Mouse (Mus musculus) CH12.LX (cell line): Measurements from ENCODE around the gene Ier3. TPM values are rescaled to one million over a fixed set of nuclear protein-coding genes. Genes with fewer than 3 reads are reported as not detected.

Source experiments
- DNase-seq: peaks from one replicate; pipeline ENCODE4 v3.0.0-alpha.2; 2013; ENCODE audit errors: extremely low read depth
- H3K27ac ChIP-seq: 2 replicates; pipeline ENCODE4 v1.5.1; 2012; ENCODE audit warnings: low read depth, mild to moderate bottlenecking, control low read depth, moderate library complexity; ENCODE audit not compliant: insufficient read depth
- H3K27me3 ChIP-seq: replicated peaks from 2 replicates; pipeline ENCODE3; 2012; ENCODE audit warnings: inconsistent platforms
- H3K36me3 ChIP-seq, 2 experiments: replicated peaks in 1 of 2; 2 replicates each; pipeline versions ENCODE3 to v1.6.1; 2012; ENCODE audit warnings: inconsistent platforms in 1 of 2, low read length in 1 of 2, mild to moderate bottlenecking in 1 of 2, mixed read lengths in 1 of 2, moderate library complexity in 1 of 2; ENCODE audit not compliant: control insufficient read depth in 1 of 2, insufficient read depth in 1 of 2
- H3K4me1 ChIP-seq, 2 experiments: 2 replicates each; pipeline ENCODE4 v1.6.1; 2012; ENCODE audit warnings: inconsistent platforms in 1 of 2, moderate library complexity in 1 of 2; ENCODE audit not compliant: insufficient read depth in 2 of 2, control insufficient read depth in 1 of 2
- H3K4me2 ChIP-seq: 2 replicates; pipeline ENCODE4 v1.6.1; 2012; ENCODE audit warnings: low read depth, mild to moderate bottlenecking, control low read depth; ENCODE audit not compliant: poor library complexity, insufficient read depth, severe bottlenecking
- H3K4me3 ChIP-seq, 3 experiments: fragments of 150-350 bp in 1 of 3; sonication (generic) in 1 of 3; replicated peaks in 1 of 3; 2 replicates each; pipeline versions ENCODE3 to v1.5.1; 2011 to 2012; ENCODE audit warnings: low read depth in 2 of 3, low read length in 2 of 3, mild to moderate bottlenecking in 2 of 3, moderate library complexity in 2 of 3, control low read depth in 1 of 3, improper control_type of control experiment in 1 of 3, inconsistent platforms in 1 of 3, mixed read lengths in 1 of 3; ENCODE audit not compliant: poor library complexity in 1 of 3
- H3K79me2 ChIP-seq: replicated peaks from 2 replicates; pipeline ENCODE4 v1.6.1; 2012; ENCODE audit warnings: mild to moderate bottlenecking, moderate library complexity; ENCODE audit not compliant: control insufficient read depth, poor library complexity, insufficient read depth, severe bottlenecking; ENCODE audit errors: extremely low read depth
- H3K9ac ChIP-seq: 2 replicates; pipeline ENCODE4 v1.6.1; 2012; ENCODE audit warnings: low read depth, mild to moderate bottlenecking, control low read depth, moderate library complexity; ENCODE audit not compliant: insufficient read depth
- H3K9me3 ChIP-seq: replicated peaks from 2 replicates; pipeline ENCODE3; 2012; ENCODE audit warnings: low read length, inconsistent platforms, mixed read lengths
- BHLHE40 ChIP-seq: IDR thresholded peaks from 2 replicates; pipeline ENCODE4 v1.6.1; 2011; ENCODE audit warnings: mild to moderate bottlenecking, low read depth, low read length, improper control_type of control experiment
- CHD1 ChIP-seq: IDR thresholded peaks from 2 replicates; pipeline ENCODE4 v1.6.1; 2012; ENCODE audit warnings: low read depth, low read length, improper control_type of control experiment, inconsistent platforms
- CHD2 ChIP-seq: IDR thresholded peaks from 2 replicates; pipeline ENCODE4 v1.6.1; 2011; ENCODE audit warnings: low read length, improper control_type of control experiment
- CTCF ChIP-seq, 2 experiments: IDR thresholded peaks in 1 of 2; conservative IDR thresholded peaks in 1 of 2; 2 replicates each; pipeline ENCODE4 v1.5.1; 2011 to 2012; ENCODE audit warnings: low read depth in 2 of 2, low read length in 2 of 2, improper control_type of control experiment in 1 of 2, inconsistent platforms in 1 of 2, mild to moderate bottlenecking in 1 of 2, moderate library complexity in 1 of 2
- ELF1 ChIP-seq: IDR thresholded peaks from 2 replicates; pipeline ENCODE4 v1.6.1; 2014; ENCODE audit warnings: low read depth, mild to moderate bottlenecking, inconsistent platforms, low read length, improper control_type of control experiment
- EP300 ChIP-seq: IDR thresholded peaks from 2 replicates; pipeline ENCODE4 v1.6.1; 2011; ENCODE audit warnings: low read length, improper control_type of control experiment
- ETS1 ChIP-seq: conservative IDR thresholded peaks from 2 replicates; pipeline ENCODE4 v1.6.1; 2012; ENCODE audit warnings: low read depth, mild to moderate bottlenecking, inconsistent platforms, low read length, improper control_type of control experiment, moderate library complexity
- GABPA ChIP-seq: IDR thresholded peaks from 2 replicates; pipeline ENCODE4 v1.6.1; 2012; ENCODE audit warnings: low read depth, low read length, improper control_type of control experiment, inconsistent platforms; ENCODE audit not compliant: insufficient replicate concordance
- HCFC1 ChIP-seq: IDR thresholded peaks from 2 replicates; pipeline ENCODE4 v1.6.1; 2012; ENCODE audit warnings: low read depth, mild to moderate bottlenecking, inconsistent platforms, low read length, improper control_type of control experiment
- IRF4 ChIP-seq: IDR thresholded peaks from 2 replicates; pipeline ENCODE4 v1.6.1; 2014; ENCODE audit warnings: low read depth, mild to moderate bottlenecking, inconsistent platforms, low read length, improper control_type of control experiment
- JUN ChIP-seq: IDR thresholded peaks from 2 replicates; pipeline ENCODE4 v1.6.1; 2011; ENCODE audit warnings: low read depth, mild to moderate bottlenecking, low read length, improper control_type of control experiment, moderate library complexity; ENCODE audit not compliant: insufficient read depth
- KAT2A ChIP-seq: IDR thresholded peaks from 2 replicates; pipeline ENCODE4 v1.6.1; 2012; ENCODE audit warnings: low read length, improper control_type of control experiment, inconsistent platforms; ENCODE audit not compliant: insufficient replicate concordance
- MAFK ChIP-seq: IDR thresholded peaks from 2 replicates; pipeline ENCODE4 v1.6.1; 2011; ENCODE audit warnings: low read length, improper control_type of control experiment; ENCODE audit not compliant: insufficient replicate concordance
- MAX ChIP-seq: IDR thresholded peaks from 2 replicates; pipeline ENCODE4 v1.6.1; 2011; ENCODE audit warnings: low read length, improper control_type of control experiment
- MAZ ChIP-seq: IDR thresholded peaks from 2 replicates; pipeline ENCODE4 v1.6.1; 2012; ENCODE audit warnings: low read depth, mild to moderate bottlenecking, inconsistent platforms, low read length, improper control_type of control experiment, moderate library complexity
- MEF2A ChIP-seq: IDR thresholded peaks from 2 replicates; pipeline ENCODE4 v1.6.1; 2014; ENCODE audit warnings: low read depth, mild to moderate bottlenecking, inconsistent platforms, low read length, improper control_type of control experiment, borderline replicate concordance
- MXI1 ChIP-seq: IDR thresholded peaks from 2 replicates; pipeline ENCODE4 v1.6.1; 2011; ENCODE audit warnings: mild to moderate bottlenecking, low read depth, low read length, improper control_type of control experiment
- NRF1 ChIP-seq: IDR thresholded peaks from 2 replicates; pipeline ENCODE4 v1.6.1; 2014; ENCODE audit warnings: low read depth, mild to moderate bottlenecking, inconsistent platforms, low read length, improper control_type of control experiment, moderate library complexity
- PAX5 ChIP-seq: IDR thresholded peaks from 2 replicates; pipeline ENCODE4 v1.6.1; 2012; ENCODE audit warnings: low read length, inconsistent platforms, mixed read lengths
- POLR2AphosphoS2 ChIP-seq: IDR thresholded peaks from 2 replicates; pipeline ENCODE4 v1.6.1; 2011; ENCODE audit warnings: low read depth, low read length, improper control_type of control experiment
- RCOR1 ChIP-seq: conservative IDR thresholded peaks from 2 replicates; pipeline ENCODE4 v1.6.1; 2012; ENCODE audit warnings: low read depth, mild to moderate bottlenecking, inconsistent platforms, low read length, improper control_type of control experiment
- SMC3 ChIP-seq: IDR thresholded peaks from 2 replicates; pipeline ENCODE4 v1.6.1; 2011; ENCODE audit warnings: low read depth, low read length, improper control_type of control experiment
- TBP ChIP-seq: conservative IDR thresholded peaks from 2 replicates; pipeline ENCODE4 v1.6.1; 2011; ENCODE audit warnings: low read depth, low read length, improper control_type of control experiment
- TCF12 ChIP-seq: IDR thresholded peaks from 2 replicates; pipeline ENCODE4 v1.6.1; 2014; ENCODE audit warnings: low read depth, mild to moderate bottlenecking, inconsistent platforms, low read length, improper control_type of control experiment
- UBTF ChIP-seq: IDR thresholded peaks from 2 replicates; pipeline ENCODE4 v1.6.1; 2012; ENCODE audit warnings: low read depth, mild to moderate bottlenecking, inconsistent platforms, low read length, improper control_type of control experiment, moderate library complexity
- USF1 ChIP-seq: IDR thresholded peaks from 2 replicates; pipeline ENCODE4 v1.6.1; 2014; ENCODE audit warnings: low read depth, mild to moderate bottlenecking, inconsistent platforms, low read length, improper control_type of control experiment
- USF2 ChIP-seq: conservative IDR thresholded peaks from 2 replicates; pipeline ENCODE4 v1.6.1; 2011; ENCODE audit warnings: low read depth, low read length, improper control_type of control experiment
- ZC3H11A ChIP-seq: IDR thresholded peaks from 2 replicates; pipeline ENCODE4 v1.6.1; 2012; ENCODE audit warnings: low read depth, mild to moderate bottlenecking, inconsistent platforms, low read length, improper control_type of control experiment
- ZKSCAN1 ChIP-seq: IDR thresholded peaks from 2 replicates; pipeline ENCODE4 v1.6.1; 2012; ENCODE audit warnings: low read depth, inconsistent platforms, low read length, improper control_type of control experiment, borderline replicate concordance
- ZNF384 ChIP-seq: IDR thresholded peaks from 2 replicates; pipeline ENCODE4 v1.6.1; 2012; ENCODE audit warnings: low read depth, low read length, improper control_type of control experiment, inconsistent platforms
- dilution Hi-C: fragments of 300-500 bp; cut with MboI; formaldehyde crosslinking; loops from 2 replicates; pipeline ENCODE4 v1.14.3; 2020; ENCODE audit warnings: low sequenced_read_pairs; ENCODE audit not compliant: extremely low pct_unique_long_range_greater_than_20kb, extremely low pct_ligation_motif_present
- in situ Hi-C: fragments of 300-500 bp; cut with MboI; formaldehyde crosslinking; loops from 3 replicates; pipeline ENCODE4 v1.14.3; 2019; ENCODE audit warnings: low sequenced_read_pairs, low pct_ligation_motif_present, low pct_unique_long_range_greater_than_20kb, mixed read lengths
- polyA plus RNA-seq: library from polyadenylated mRNA; unstranded; fragments of >175 nt; gene quantifications from 2 replicates; pipeline ENCODE4 v1.2.1, GENCODE M21; 2012; ENCODE audit warnings: low read depth; ENCODE audit not compliant: insufficient read length
- total RNA-seq, 2 experiments: library from RNA; depleted of rRNA; stranded (reverse); fragments of 300-350 nt in 1 of 2; fragments of >200 nt in 1 of 2; gene quantifications; 2 replicates each; pipeline ENCODE4 v1.2.3; 2012 to 2014

Ier3 gene
- total and polyA plus RNA-seq, 3 experiments, result 12.6 to 27.2 (median 15.0) TPM

- no peaks in the 10 kb centered on the region for H3K9me3 ChIP-seq
- DNase-seq, result peak; percentile 80
- H3K4me2 ChIP-seq, result no peak overlapping the region
- peaks cover 38% of the 10 kb centered on the region for H3K79me2 ChIP-seq
- dilution Hi-C loops (no loop called here), in situ Hi-C loops (loop anchor here (5.0 kb wide), 1 partner anchor 35 kb away; no protein-coding TSS in a partner anchor)
- peak overlapping the region; percentile 83 to 93 (median 89) for H3K4me3 ChIP-seq
- H3K9ac ChIP-seq, result peak overlapping the region; percentile 99
- H3K4me1 ChIP-seq, result peaks cover 11 to 38% of the 10 kb centered on the region in 2 experiments
- H3K27ac ChIP-seq, result peak overlapping the region; percentile 64; the same call in 1 of the 2 replicates
- peaks cover 39 to 44% of the 10 kb centered on the region in 2 experiments for H3K36me3 ChIP-seq
- TF ChIP-seq CHD1, result peak; percentile 81; the same call in 1 of the 2 replicates
- TF ChIP-seq TBP, result no peak
- peak; percentile 24; the same call in 1 of the 2 replicates for TF ChIP-seq MEF2A
- TF ChIP-seq POLR2AphosphoS2, result peak; percentile 88
- peak; percentile 85 for TF ChIP-seq CHD2
- peak; percentile 43; the same call in 1 of the 2 replicates for TF ChIP-seq HCFC1
- 0 out of 2 replicates have a peak, but pooled peaks have one; percentile 53 for TF ChIP-seq UBTF
- peak; percentile 15 for TF ChIP-seq ETS1
- TF ChIP-seq ELF1, result peak; percentile 58; the same call in 1 of the 2 replicates
- TF ChIP-seq PAX5, result no peak
- no peaks in the 10 kb centered on the region for H3K27me3 ChIP-seq
Observed at GRCm38 (mm10) chr17:35837487-35837886, 16.0 kb downstream of the Ier3 start.

GRCm38 (mm10) chr17:35838122-35838544 is 16.6 kb downstream of the Ier3 start, which contains the start of gene Tubb5:
TSS of gene Tubb5 (minus strand) at chr17:35838306.
- Histone ChIP-seq H3K79me2 (peaks cover 38% of the 10 kb centered on the region), H3K4me2 (peak within 1 kb of the TSS; percentile 95), H3K4me3 (peak within 1 kb of the TSS; percentile 83 to 93 (median 89)), H3K27me3 (no peaks in the 10 kb centered on the region), H3K27ac (peak within 1 kb of the TSS; percentile 79), H3K9me3 (no peaks in the 10 kb centered on the region), H3K9ac (peak within 1 kb of the TSS; percentile 99), H3K4me1 (peaks cover 11 to 45% of the 10 kb centered on the region in 2 experiments), H3K36me3 (peaks cover 35 to 38% of the 10 kb centered on the region in 2 experiments)
- dilution Hi-C loops, result no loop called here
- in situ Hi-C loops, result loop anchor here (5.0 kb wide), 1 partner anchor 34 kb away; no protein-coding TSS in a partner anchor
- peak; percentile 96 for DNase-seq
- no peak for TF ChIP-seq ETS1
- TF ChIP-seq ZC3H11A, result no peak
- no peak for TF ChIP-seq UBTF
- TF ChIP-seq BHLHE40, result peak; percentile 96
- peak; percentile 76; the same call in 1 of the 2 replicates for TF ChIP-seq TBP
- TF ChIP-seq JUN, result no peak
- no peak for TF ChIP-seq CTCF (conservative IDR thresholded peaks at IDR 0.05 in 1 of 2, IDR thresholded peaks at IDR 0.05 in 1 of 2; ENCODE audit: low read depth in 2 of 2, low read length in 2 of 2)
- peak; percentile 95 for TF ChIP-seq USF1
- no peak; the same call in 1 of the 2 replicates for TF ChIP-seq GABPA
- TF ChIP-seq CHD2, result no peak
- TF ChIP-seq IRF4, result peak; percentile 39; the same call in 1 of the 2 replicates
- peak; percentile 89 for TF ChIP-seq POLR2AphosphoS2
- no peak for TF ChIP-seq SMC3
- TF ChIP-seq ZKSCAN1, result no peak
- TF ChIP-seq ZNF384, result no peak
- no peak for TF ChIP-seq PAX5
- TF ChIP-seq HCFC1, result peak; percentile 96
- TF ChIP-seq ELF1, result peak; percentile 56; the same call in 1 of the 2 replicates
- peak; percentile 72; the same call in 1 of the 2 replicates for TF ChIP-seq MAX
- peak; percentile 89 for TF ChIP-seq MXI1
- no peak for TF ChIP-seq EP300
- TF ChIP-seq KAT2A, result peak; percentile 72; the same call in 1 of the 2 replicates
- TF ChIP-seq USF2, result peak; percentile 90
- no peak for TF ChIP-seq MAFK
- TF ChIP-seq RCOR1, result no peak
- TF ChIP-seq MAZ, result no peak; the same call in 1 of the 2 replicates
- peak; percentile 70 for TF ChIP-seq NRF1
- no peak for TF ChIP-seq CHD1
- peak; percentile 88 for TF ChIP-seq TCF12
